Mouse (Mus musculus) v-Abl transformed pro-B cells (cell line): ENCODE measurements around the gene Gm49354.

Source experiments
- in situ Hi-C, 2 experiments: fragments of 400-800 bp; cut with MboI; formaldehyde crosslinking; loops; one replicate each; pipeline ENCODE4 v1.15.1; 2025; ENCODE audit not compliant: unreplicated experiment in 2 of 2

The Gm49354 gene

DNA sequence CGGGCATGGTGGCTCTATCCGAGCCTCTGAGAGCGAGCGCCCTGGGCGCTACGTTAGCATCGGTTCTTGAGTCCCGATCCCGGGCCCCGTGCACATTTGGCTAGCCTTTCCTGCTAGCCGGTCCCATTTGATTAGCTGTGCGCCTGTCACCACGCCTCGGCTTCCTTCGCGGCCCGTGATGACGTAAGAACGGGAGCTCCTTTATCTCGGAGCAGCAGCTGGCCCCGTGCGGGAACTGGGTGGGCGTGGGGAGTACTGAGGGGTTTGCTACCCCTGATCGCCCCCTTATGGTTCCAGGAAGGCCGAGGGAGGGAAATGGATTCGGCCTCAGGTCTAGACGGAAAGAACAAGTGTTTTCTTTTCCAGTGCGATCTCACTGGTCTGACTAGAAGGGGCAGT is 11.9 kb downstream of the Gm49354 start:
- in situ Hi-C loops, result no loop called here

GRCm38 (mm10) chr13:59769296-59770163 is 12.5 kb downstream of the Gm49354 start, which contains the start of gene Isca1:
Gene Isca1 (minus strand): TSS chr13:59769810.
- in situ Hi-C loops, result no loop called here

GRCm38 (mm10) chr13:59768531-59768930 is 13.5 kb downstream of the Gm49354 start:
- in situ Hi-C loops, result no loop called here

GRCm38 (mm10) chr13:59766786-59767515 is 15.1 kb downstream of the Gm49354 start:
- in situ Hi-C loops, result no loop called here

GRCm38 (mm10) chr13:59762791-59763190 is 19.3 kb downstream of the Gm49354 start:
- in situ Hi-C loops, result no loop called here

DNA sequence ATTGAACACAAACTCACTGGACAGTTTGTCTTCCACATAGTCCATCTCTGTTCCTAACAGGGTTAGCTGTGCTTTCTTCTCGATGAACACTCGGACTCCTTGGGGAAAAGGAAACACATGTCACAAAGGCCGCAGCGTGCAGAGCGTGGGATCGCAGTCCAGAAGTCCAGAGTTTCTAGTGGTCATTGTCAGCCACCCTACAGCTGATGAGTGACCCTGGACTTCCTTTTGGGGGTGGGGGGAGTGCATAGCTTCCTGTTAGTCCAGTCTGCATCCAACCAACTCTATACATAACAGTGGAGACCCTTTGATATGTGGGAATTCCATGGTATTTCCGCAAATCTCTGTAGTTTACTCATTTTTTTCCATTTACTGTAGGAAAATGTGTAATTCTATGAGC is 25.1 kb downstream of the Gm49354 start:
- in situ Hi-C loops, result no loop called here

DNA sequence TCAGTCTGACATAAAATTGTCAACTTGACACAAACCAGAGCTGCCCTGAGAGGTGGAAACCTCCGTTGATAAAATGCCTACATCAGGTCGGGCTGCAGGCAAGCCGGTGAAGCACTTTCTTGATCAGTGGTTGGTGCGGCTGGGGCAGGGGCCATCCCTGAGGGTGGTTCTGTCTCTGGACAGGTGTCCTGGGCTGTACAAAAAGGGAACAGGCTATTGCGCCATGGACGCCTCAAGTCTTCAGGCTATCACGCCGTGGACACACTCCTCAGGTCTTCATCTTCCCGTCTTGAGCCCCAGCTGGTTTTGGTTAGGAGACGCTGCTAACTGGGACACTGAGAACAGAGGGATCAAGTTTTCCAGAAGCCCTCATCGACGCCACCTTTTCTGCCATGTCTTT is 31.7 kb downstream of the Gm49354 start:
- in situ Hi-C loops, result no loop called here

GRCm38 (mm10) chr13:59746711-59747110 is 35.3 kb downstream of the Gm49354 start, which contains the start of gene 1700014D04Rik:
Gene 1700014D04Rik (minus strand): TSS chr13:59746752.
- in situ Hi-C loops, result loop anchor here (25.0 kb wide), 2 partner anchors 716 to 991 kb away; no protein-coding TSS in a partner anchor

DNA sequence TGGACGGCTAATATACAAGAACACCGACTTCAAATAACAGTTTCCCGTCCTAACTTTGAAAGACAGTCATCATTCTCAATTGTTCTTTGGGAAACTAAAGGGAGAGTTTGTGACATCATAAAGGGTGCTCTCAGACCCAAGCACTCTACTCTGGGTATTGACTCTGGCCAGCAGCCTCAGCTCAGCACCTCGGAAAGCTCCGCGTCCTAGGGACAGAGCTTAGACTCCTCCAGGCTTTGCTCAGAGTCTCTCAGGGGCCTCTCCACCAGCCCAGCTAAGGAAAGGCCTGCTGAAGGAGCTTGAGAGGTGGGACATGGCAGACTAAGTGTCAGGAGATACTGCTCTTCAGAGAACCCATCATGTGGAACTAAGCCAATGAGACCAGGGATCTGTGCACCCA is 35.9 kb downstream of the Gm49354 start:
- in situ Hi-C loops, result loop anchor here (25.0 kb wide), 2 partner anchors 716 to 991 kb away; no protein-coding TSS in a partner anchor

DNA sequence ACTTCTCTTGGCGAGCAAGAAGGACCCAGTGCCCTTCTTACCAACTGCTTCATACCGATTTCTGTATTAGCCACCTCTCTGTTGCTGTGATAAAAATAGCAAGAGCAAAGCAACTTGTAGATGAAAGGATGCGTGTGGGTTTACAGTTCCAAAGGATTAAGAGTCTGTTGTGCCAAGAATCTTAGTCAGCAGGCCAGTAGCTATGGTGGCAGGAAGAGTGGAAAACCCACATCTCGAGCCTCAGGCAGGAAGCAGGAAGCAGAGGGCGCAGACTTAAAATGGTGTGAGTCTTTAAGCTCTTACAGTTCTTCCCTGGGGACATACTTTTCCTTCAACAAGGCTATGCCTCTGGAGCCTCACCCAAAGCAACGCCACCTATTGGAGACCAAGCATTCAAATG is 36.6 kb downstream of the Gm49354 start:
- in situ Hi-C loops, result loop anchor here (25.0 kb wide), 2 partner anchors 717 to 992 kb away; no protein-coding TSS in a partner anchor

DNA sequence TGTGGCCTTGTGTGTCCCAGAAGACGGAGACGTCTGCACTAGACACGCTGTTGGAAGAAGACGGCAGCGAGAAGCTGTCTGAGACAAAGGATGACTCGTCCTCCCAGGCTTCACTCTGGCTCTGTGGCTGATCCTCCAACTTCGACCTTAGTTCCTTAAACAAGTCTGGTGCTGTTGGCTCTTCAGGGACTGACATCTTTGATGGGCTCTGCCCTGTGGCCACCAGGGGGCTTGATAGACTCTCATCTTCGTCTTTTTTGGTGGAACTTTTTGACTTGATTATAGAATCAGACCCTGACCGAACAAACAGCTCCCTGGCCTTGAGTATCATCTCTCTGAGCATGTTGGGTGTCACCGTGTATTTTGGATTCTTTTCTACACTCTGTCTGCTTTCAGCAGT is 40.3 kb downstream of the Gm49354 start:
- in situ Hi-C loops, result loop anchor here (25.0 kb wide), 2 partner anchors 721 to 996 kb away; no protein-coding TSS in a partner anchor

DNA sequence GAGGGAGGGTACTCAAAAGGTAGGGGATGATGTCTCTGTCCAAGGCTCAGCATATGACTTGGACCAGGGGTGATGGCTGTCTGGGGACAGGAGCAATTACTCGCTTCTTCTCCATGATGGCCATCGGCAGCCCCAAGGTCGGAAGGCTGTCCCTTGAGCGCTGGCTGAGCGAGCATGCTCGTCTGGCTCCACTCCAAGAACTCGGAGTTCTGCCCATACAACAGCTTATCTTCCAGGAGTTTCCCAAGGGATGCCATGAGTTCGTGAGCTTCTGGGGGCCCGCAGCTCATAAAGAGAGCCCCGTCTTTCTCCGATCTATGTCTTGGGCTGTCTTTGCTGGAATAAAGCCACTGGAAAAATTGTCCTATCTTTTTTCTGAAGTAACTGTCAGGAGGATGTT is 40.9 kb downstream of the Gm49354 start:
- in situ Hi-C loops, result loop anchor here (25.0 kb wide), 2 partner anchors 721 to 996 kb away; no protein-coding TSS in a partner anchor

GRCm38 (mm10) chr13:59739397-59739796 is 42.6 kb downstream of the Gm49354 start:
- in situ Hi-C loops, result loop anchor here (25.0 kb wide), 2 partner anchors 723 to 998 kb away; no protein-coding TSS in a partner anchor

- in situ Hi-C loops, result loop anchor here (25.0 kb wide), 2 partner anchors 724 to 999 kb away; no protein-coding TSS in a partner anchor
Observed at GRCm38 (mm10) chr13:59738455-59738854, 43.6 kb downstream of the Gm49354 start.

DNA sequence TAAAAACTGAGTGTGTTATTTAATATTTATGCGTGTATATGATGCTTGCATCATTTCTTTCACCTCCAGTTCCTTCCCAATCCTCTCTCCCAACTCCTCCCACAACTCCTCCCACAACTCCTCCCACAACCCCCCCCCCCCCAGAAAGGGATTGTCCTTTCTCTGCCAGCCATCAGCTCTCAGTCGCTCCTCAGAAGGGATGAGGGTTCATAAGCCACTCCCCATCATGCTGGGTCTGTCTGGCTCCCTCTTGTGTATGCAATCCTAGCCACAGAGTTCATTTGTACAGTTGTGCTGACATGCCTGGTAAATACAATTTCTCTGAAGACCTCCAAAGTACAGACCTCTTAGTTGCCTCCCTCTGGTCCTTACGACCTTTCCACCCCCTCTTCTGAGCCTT is 46.9 kb downstream of the Gm49354 start:
- in situ Hi-C loops, result loop anchor here (25.0 kb wide), 2 partner anchors 727 to 1002 kb away; no protein-coding TSS in a partner anchor

- in situ Hi-C loops, result loop anchor here (5.0 to 25.0 kb wide), 3 partner anchors 728 to 1097 kb away; no protein-coding TSS in a partner anchor
Observed at GRCm38 (mm10) chr13:59734347-59734746, 47.7 kb downstream of the Gm49354 start.

GRCm38 (mm10) chr13:59733936-59734335 is 48.1 kb downstream of the Gm49354 start:
- in situ Hi-C loops, result loop anchor here (5.0 to 25.0 kb wide), 3 partner anchors 728 to 1097 kb away; no protein-coding TSS in a partner anchor

- in situ Hi-C loops, result loop anchor here (5.0 to 25.0 kb wide), 3 partner anchors 731 to 1094 kb away; no protein-coding TSS in a partner anchor
Observed at GRCm38 (mm10) chr13:59731652-59732051, 50.4 kb downstream of the Gm49354 start, which contains the start of gene Spata31d1d. Gene Spata31d1d (minus strand): TSS chr13:59731752.

DNA sequence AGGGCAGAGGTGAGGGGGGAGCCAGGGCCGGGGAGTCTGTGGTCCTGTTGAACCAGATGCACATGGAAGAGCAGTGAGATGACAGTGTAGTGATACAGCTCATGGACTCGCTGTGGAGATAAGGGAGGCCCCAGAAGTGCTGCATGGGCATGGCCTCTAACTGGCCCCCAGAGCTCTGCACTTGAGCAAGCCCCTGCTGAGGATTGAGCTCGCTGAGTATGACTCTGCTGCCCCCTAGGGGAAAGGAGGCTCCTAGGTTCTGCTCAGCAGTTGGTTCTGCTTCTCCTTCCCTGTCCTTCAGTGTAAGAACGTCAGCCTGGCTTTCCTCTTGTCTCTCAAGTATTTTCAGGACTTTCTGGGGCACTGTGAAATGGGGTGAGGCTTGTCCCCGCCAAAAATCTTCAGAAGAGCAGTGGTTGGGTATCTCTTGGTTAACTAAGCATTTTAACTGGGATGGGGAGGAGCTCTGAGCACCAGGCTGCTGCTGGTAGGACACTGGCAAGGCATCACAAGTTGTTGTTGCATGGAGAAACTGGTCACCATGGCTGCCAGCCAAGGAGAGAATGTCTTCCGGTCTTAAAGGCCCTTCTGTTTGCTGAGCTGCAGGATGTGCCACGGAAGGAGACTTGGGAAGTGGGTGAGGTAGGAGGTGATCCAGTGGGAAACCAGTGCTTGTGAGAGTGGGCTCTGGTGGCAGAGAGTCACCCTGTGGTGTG is 53.5 kb downstream of the Gm49354 start:
- in situ Hi-C loops, result loop anchor here (5.0 to 25.0 kb wide), 7 partner anchors 86 to 1094 kb away; no protein-coding TSS in a partner anchor
